Mouse (Mus musculus) heart, adult 2 months (tissue): ENCODE measurements around the gene Ip6k1.

Source experiments
- CTCF ChIP-seq: fragments of 200-600 bp; IDR thresholded peaks from 2 replicates; pipeline ENCODE4 v1.8.1; 2022; ENCODE audit warnings: antibody characterized with exemption, mild to moderate bottlenecking, moderate library complexity
- EP300 ChIP-seq: fragments of 200-500 bp; IDR thresholded peaks from 2 replicates; pipeline ENCODE4 v1.6.1; 2011; ENCODE audit warnings: low read depth, low read length, control low read depth; ENCODE audit not compliant: insufficient read depth
- POLR2A ChIP-seq: fragments of 200-500 bp; IDR thresholded peaks from 2 replicates; pipeline ENCODE4 v1.6.1; 2011; ENCODE audit warnings: mild to moderate bottlenecking, low read depth, low read length, control low read depth; ENCODE audit not compliant: insufficient read depth

DNA sequence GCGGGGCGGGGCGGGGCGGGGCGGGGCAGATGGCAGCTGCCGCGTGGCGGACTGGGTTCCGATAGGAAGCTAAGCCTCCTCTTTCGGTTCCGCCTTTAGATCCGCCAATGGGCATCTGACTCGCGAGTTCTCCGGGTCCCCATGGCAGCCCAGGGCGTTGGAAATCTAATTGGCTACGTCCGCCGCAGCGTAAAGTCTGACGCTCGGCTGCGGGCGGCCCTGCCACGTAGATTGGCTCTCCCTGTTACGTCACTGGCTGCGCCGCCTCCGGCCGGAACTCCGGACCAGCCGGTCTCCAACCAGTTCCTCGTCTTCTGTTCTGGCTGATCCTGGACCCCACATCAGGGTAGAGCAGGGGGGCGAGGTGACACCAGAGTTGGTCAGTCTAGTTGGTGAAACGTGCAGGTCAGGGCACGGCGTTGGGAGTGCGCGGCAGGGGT, 46.7 kb downstream of the Ip6k1 start, which contains the start of gene Gmppb:
- TF ChIP-seq CTCF = 0 out of 2 replicates have a peak, but pooled peaks have one; percentile 8
- peak; percentile 85 for TF ChIP-seq POLR2A
- TF ChIP-seq EP300 = 0 out of 2 replicates have a peak, but pooled peaks have one; percentile 27
